Mouse (Mus musculus): ENCODE results near the gene Tmeff1. TPM values are rescaled to one million over a fixed set of nuclear protein-coding genes. Genes with fewer than 3 reads are reported as not detected.

The Tmeff1 gene
- polyA plus RNA-seq, 1 experiment from 2014 or later: 228 TPM

GRCm38 (mm10) chr4:48592844-48593243 is 7.9 kb downstream of the Tmeff1 start:
- peaks cover 15% of the 10 kb centered on the region for H3K4me1 ChIP-seq (ENCODE audit: control insufficient read depth, insufficient read depth, low read length)
- WGBS: 94% methylated on average over 7 of the region's 7 CpGs

GRCm38 (mm10) chr4:48596111-48596510 is 11.1 kb downstream of the Tmeff1 start:
- ATAC-seq: no peak
- H3K9me3 ChIP-seq (replicated peaks; ENCODE audit: control insufficient read depth, low read length, poor library complexity, severe bottlenecking): no peaks in the 10 kb centered on the region
- peaks cover 10% of the 10 kb centered on the region; the same call in 1 of the 2 replicates for H3K4me1 ChIP-seq (ENCODE audit: control insufficient read depth, insufficient read depth, low read length)
- H3K4me2 ChIP-seq (ENCODE audit: low read length): no peak overlapping the region
- no peaks in the 10 kb centered on the region for H3K27me3 ChIP-seq (ENCODE audit: control insufficient read depth, insufficient read depth, low read depth, low read length)
- no peak overlapping the region for H3K27ac ChIP-seq (ENCODE audit: low read length)
- H3K36me3 ChIP-seq (ENCODE audit: control insufficient read depth, insufficient read depth, low read length): no peaks in the 10 kb centered on the region
- H3K9ac ChIP-seq (ENCODE audit: low read depth, low read length): no peak overlapping the region
- WGBS: 86% methylated on average over 7 of the region's 7 CpGs
- H3K4me3 ChIP-seq (ENCODE audit: low read depth, low read length): no peak overlapping the region

More at GRCm38 (mm10) chr4:48592844-48593243, 7.9 kb downstream of the Tmeff1 start:
- H3K4me3 ChIP-seq (ENCODE audit: low read depth, low read length): no peak overlapping the region
- no peak overlapping the region for H3K4me2 ChIP-seq (ENCODE audit: low read length)
- H3K36me3 ChIP-seq (ENCODE audit: control insufficient read depth, insufficient read depth, low read length): no peaks in the 10 kb centered on the region
- H3K9me3 ChIP-seq (replicated peaks; ENCODE audit: control insufficient read depth, low read length, poor library complexity, severe bottlenecking): no peaks in the 10 kb centered on the region
- H3K27me3 ChIP-seq (ENCODE audit: control insufficient read depth, insufficient read depth, low read depth, low read length): no peaks in the 10 kb centered on the region
- ATAC-seq: no peak
- no peak overlapping the region for H3K9ac ChIP-seq (ENCODE audit: low read depth, low read length)
- H3K27ac ChIP-seq (ENCODE audit: low read length): no peak overlapping the region

GRCm38 (mm10) chr4:48605650-48606049 is 20.7 kb downstream of the Tmeff1 start:
- Histone ChIP-seq H3K9ac (ENCODE audit: low read depth, low read length) (no peak overlapping the region), H3K36me3 (ENCODE audit: control insufficient read depth, insufficient read depth, low read length) (no peaks in the 10 kb centered on the region), H3K27ac (ENCODE audit: low read length) (no peak overlapping the region), H3K4me2 (ENCODE audit: low read length) (no peak overlapping the region), H3K27me3 (ENCODE audit: control insufficient read depth, insufficient read depth, low read depth, low read length) (no peaks in the 10 kb centered on the region), H3K4me3 (ENCODE audit: low read depth, low read length) (no peak overlapping the region), H3K4me1 (ENCODE audit: control insufficient read depth, insufficient read depth, low read length) (peaks cover 6% of the 10 kb centered on the region; the same call in 1 of the 2 replicates), H3K9me3 (replicated peaks; ENCODE audit: control insufficient read depth, low read length, poor library complexity, severe bottlenecking) (no peaks in the 10 kb centered on the region)
- 60% methylated on average over 3 of the region's 3 CpGs for WGBS
- ATAC-seq: no peak; the same call in 1 of the 2 replicates

- Histone ChIP-seq H3K27me3 (ENCODE audit: control insufficient read depth, insufficient read depth, low read depth, low read length) (no peaks in the 10 kb centered on the region), H3K4me3 (ENCODE audit: low read depth, low read length) (no peak overlapping the region), H3K9me3 (replicated peaks; ENCODE audit: control insufficient read depth, low read length, poor library complexity, severe bottlenecking) (no peaks in the 10 kb centered on the region), H3K36me3 (ENCODE audit: control insufficient read depth, insufficient read depth, low read length) (peaks cover 5% of the 10 kb centered on the region; the same call in 1 of the 2 replicates), H3K9ac (ENCODE audit: low read depth, low read length) (no peak overlapping the region), H3K4me2 (ENCODE audit: low read length) (no peak overlapping the region), H3K27ac (ENCODE audit: low read length) (no peak overlapping the region), H3K4me1 (ENCODE audit: control insufficient read depth, insufficient read depth, low read length) (no peaks in the 10 kb centered on the region)
- 90% methylated on average over 9 of the region's 9 CpGs for WGBS
- ATAC-seq: no peak; the same call in 1 of the 2 replicates
These were observed 24.5 kb downstream of the Tmeff1 start for GRCm38 (mm10) chr4:48609485-48609884.

- H3K4me2 ChIP-seq (ENCODE audit: low read length): no peak overlapping the region
- no peaks in the 10 kb centered on the region for H3K4me1 ChIP-seq (ENCODE audit: control insufficient read depth, insufficient read depth, low read length)
- H3K9me3 ChIP-seq (replicated peaks; ENCODE audit: control insufficient read depth, low read length, poor library complexity, severe bottlenecking): no peaks in the 10 kb centered on the region
- no peak overlapping the region for H3K4me3 ChIP-seq (ENCODE audit: low read depth, low read length)
- H3K9ac ChIP-seq (ENCODE audit: low read depth, low read length): no peak overlapping the region
- no peak for ATAC-seq
- H3K36me3 ChIP-seq (ENCODE audit: control insufficient read depth, insufficient read depth, low read length): peaks cover 5% of the 10 kb centered on the region; the same call in 1 of the 2 replicates
- 83% methylated on average over 6 of the region's 6 CpGs for WGBS
- H3K27me3 ChIP-seq (ENCODE audit: control insufficient read depth, insufficient read depth, low read depth, low read length): no peaks in the 10 kb centered on the region
- no peak overlapping the region for H3K27ac ChIP-seq (ENCODE audit: low read length)
These were observed 25.3 kb downstream of the Tmeff1 start for GRCm38 (mm10) chr4:48610251-48610650.

GRCm38 (mm10) chr4:48615483-48615882 is 30.5 kb downstream of the Tmeff1 start:
- ATAC-seq: no peak
- H3K36me3 ChIP-seq (ENCODE audit: control insufficient read depth, insufficient read depth, low read length): peaks cover 7% of the 10 kb centered on the region; the same call in 1 of the 2 replicates

GRCm38 (mm10) chr4:48617201-48617600 is 32.2 kb downstream of the Tmeff1 start:
- no peak for ATAC-seq
- Histone ChIP-seq H3K4me1 (ENCODE audit: control insufficient read depth, insufficient read depth, low read length) (no peaks in the 10 kb centered on the region), H3K27me3 (ENCODE audit: control insufficient read depth, insufficient read depth, low read depth, low read length) (no peaks in the 10 kb centered on the region), H3K4me3 (ENCODE audit: low read depth, low read length) (no peak overlapping the region), H3K9me3 (replicated peaks; ENCODE audit: control insufficient read depth, low read length, poor library complexity, severe bottlenecking) (no peaks in the 10 kb centered on the region), H3K36me3 (ENCODE audit: control insufficient read depth, insufficient read depth, low read length) (0 out of 2 replicates have a peak, but pooled peaks cover 2% of the 10 kb centered on the region), H3K4me2 (ENCODE audit: low read length) (no peak overlapping the region), H3K9ac (ENCODE audit: low read depth, low read length) (no peak overlapping the region), H3K27ac (ENCODE audit: low read length) (no peak overlapping the region)
- 98% methylated on average over 15 of the region's 15 CpGs for WGBS

More at GRCm38 (mm10) chr4:48615483-48615882, 30.5 kb downstream of the Tmeff1 start:
- H3K9me3 ChIP-seq (replicated peaks; ENCODE audit: control insufficient read depth, low read length, poor library complexity, severe bottlenecking): no peaks in the 10 kb centered on the region
- H3K4me1 ChIP-seq (ENCODE audit: control insufficient read depth, insufficient read depth, low read length): no peaks in the 10 kb centered on the region
- WGBS: 81% methylated on average over 4 of the region's 4 CpGs
- H3K9ac ChIP-seq (ENCODE audit: low read depth, low read length): no peak overlapping the region
- H3K27ac ChIP-seq (ENCODE audit: low read length): no peak overlapping the region
- no peak overlapping the region for H3K4me3 ChIP-seq (ENCODE audit: low read depth, low read length)
- no peaks in the 10 kb centered on the region for H3K27me3 ChIP-seq (ENCODE audit: control insufficient read depth, insufficient read depth, low read depth, low read length)
- H3K4me2 ChIP-seq (ENCODE audit: low read length): no peak overlapping the region

GRCm38 (mm10) chr4:48620121-48620520 is 35.1 kb downstream of the Tmeff1 start:
- H3K4me1 ChIP-seq (ENCODE audit: control insufficient read depth, insufficient read depth, low read length): no peaks in the 10 kb centered on the region
- no peaks in the 10 kb centered on the region for H3K9me3 ChIP-seq (replicated peaks; ENCODE audit: control insufficient read depth, low read length, poor library complexity, severe bottlenecking)
- H3K27ac ChIP-seq (ENCODE audit: low read length): no peak overlapping the region
- H3K9ac ChIP-seq (ENCODE audit: low read depth, low read length): no peak overlapping the region
- no peak overlapping the region for H3K4me3 ChIP-seq (ENCODE audit: low read depth, low read length)
- H3K4me2 ChIP-seq (ENCODE audit: low read length): no peak overlapping the region
- no peak for ATAC-seq
- no peaks in the 10 kb centered on the region for H3K27me3 ChIP-seq (ENCODE audit: control insufficient read depth, insufficient read depth, low read depth, low read length)
- 95% methylated on average over 6 of the region's 6 CpGs for WGBS
- 0 out of 2 replicates have a peak, but pooled peaks cover 2% of the 10 kb centered on the region for H3K36me3 ChIP-seq (ENCODE audit: control insufficient read depth, insufficient read depth, low read length)

GRCm38 (mm10) chr4:48622246-48622645 is 37.3 kb downstream of the Tmeff1 start:
- Histone ChIP-seq H3K4me2 (ENCODE audit: low read length) (no peak overlapping the region), H3K4me1 (ENCODE audit: control insufficient read depth, insufficient read depth, low read length) (no peaks in the 10 kb centered on the region), H3K4me3 (ENCODE audit: low read depth, low read length) (no peak overlapping the region), H3K27me3 (ENCODE audit: control insufficient read depth, insufficient read depth, low read depth, low read length) (no peaks in the 10 kb centered on the region), H3K36me3 (ENCODE audit: control insufficient read depth, insufficient read depth, low read length) (0 out of 2 replicates have a peak, but pooled peaks cover under 1% of the 10 kb centered on the region), H3K9me3 (replicated peaks; ENCODE audit: control insufficient read depth, low read length, poor library complexity, severe bottlenecking) (no peaks in the 10 kb centered on the region), H3K9ac (ENCODE audit: low read depth, low read length) (no peak overlapping the region), H3K27ac (ENCODE audit: low read length) (no peak overlapping the region)
- 96% methylated on average over 6 of the region's 6 CpGs for WGBS
- ATAC-seq: no peak
